Mouse (Mus musculus) myocyte (in vitro differentiated cells): ENCODE results near the gene Mepce.

Experiments
- E2F4 ChIP-seq: IDR thresholded peaks from one replicate; pipeline ENCODE4 v1.6.1; 2011; ENCODE audit warnings: mild to moderate bottlenecking, control low read depth, moderate library complexity; ENCODE audit not compliant: insufficient read depth
- MAX ChIP-seq: IDR thresholded peaks from one replicate; pipeline ENCODE4 v1.6.1; 2011; ENCODE audit warnings: low read depth, mild to moderate bottlenecking, control low read depth
- MYOD1 ChIP-seq, 3 experiments: IDR thresholded peaks; one replicate each; pipeline ENCODE4 v1.6.1; 2011; ENCODE audit warnings: control low read depth in 2 of 3, low read depth in 2 of 3, mild to moderate bottlenecking in 2 of 3, moderate library complexity in 1 of 3; ENCODE audit not compliant: insufficient read length in 2 of 3, control insufficient read depth in 1 of 3
- POLR2A ChIP-seq: IDR thresholded peaks from one replicate; pipeline ENCODE4 v1.6.1; 2011; ENCODE audit warnings: low read depth, mild to moderate bottlenecking, control low read depth, moderate library complexity; ENCODE audit not compliant: insufficient read length
- SRF ChIP-seq: IDR thresholded peaks from one replicate; pipeline ENCODE4 v1.6.1; 2011; ENCODE audit warnings: low read depth; ENCODE audit not compliant: control insufficient read depth, insufficient read length
- TCF12 ChIP-seq: IDR thresholded peaks from one replicate; pipeline ENCODE4 v1.6.1; 2011; ENCODE audit warnings: mild to moderate bottlenecking, control low read depth; ENCODE audit not compliant: poor library complexity, insufficient read depth, severe bottlenecking
- TCF3 ChIP-seq: IDR thresholded peaks from one replicate; pipeline ENCODE4 v1.6.1; 2011; ENCODE audit warnings: low read depth, control low read depth; ENCODE audit not compliant: insufficient read length
- USF1 ChIP-seq: IDR thresholded peaks from one replicate; pipeline ENCODE4 v1.6.1; 2011; ENCODE audit warnings: low read depth, mild to moderate bottlenecking, control low read depth, moderate library complexity

- TF ChIP-seq POLR2A (no peak), MAX (no peak), TCF3 (no peak), SRF (no peak), USF1 (no peak), TCF12 (no peak), MYOD1 (IDR thresholded peaks at IDR 0.05; ENCODE audit: control insufficient read depth in 1 of 3, insufficient read length in 2 of 3, low read depth in 2 of 3) (no peak), E2F4 (no peak)
These were observed 30.2 kb upstream of the Mepce start for GRCm38 (mm10) chr5:137817466-137818222.
